Mouse (Mus musculus): Measurements from ENCODE around the gene Ifi35.

DNA sequence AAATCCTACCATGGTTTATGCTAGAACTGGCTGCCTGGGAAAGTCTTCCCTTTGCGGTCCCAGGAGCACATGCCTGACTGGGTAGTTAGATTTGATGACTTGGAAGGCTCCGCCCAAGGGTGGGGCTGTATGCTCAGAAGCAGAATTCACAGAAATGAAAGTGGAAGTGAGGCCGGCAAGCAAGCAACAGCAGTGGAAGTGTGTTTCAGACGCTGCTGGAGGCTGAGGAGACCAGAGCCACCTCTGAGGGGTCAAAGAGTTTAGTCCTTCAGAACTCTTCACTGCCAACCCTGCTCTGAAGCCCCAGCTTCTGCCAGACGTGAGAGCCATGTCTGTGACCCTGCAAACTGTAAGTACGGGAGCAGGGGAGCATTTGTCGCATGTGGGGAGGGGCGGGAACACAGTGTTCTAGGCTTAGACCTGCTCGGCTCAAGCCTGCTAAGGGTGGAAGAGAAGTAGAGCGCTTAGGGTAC lies at the start of gene Ifi35:
- TF ChIP-seq CTCF (IDR thresholded peaks at IDR 0.05; ENCODE audit: low read depth): no peak
- TF ChIP-seq EP300 (optimal IDR thresholded peaks at IDR 0.05): no peak

Data from stomach, postnatal 0 days (tissue).